Mouse (Mus musculus): ENCODE measurements around the gene Mgp. TPM values are rescaled to one million over a fixed set of nuclear protein-coding genes. Genes with fewer than 3 reads are reported as not detected.

Mgp gene
- polyA plus RNA-seq, 1 experiment = 472 TPM

GRCm38 (mm10) chr6:136844903-136845302 lies 30.7 kb downstream of the Mgp start:
- no peak for TF ChIP-seq CTCF (IDR thresholded peaks at IDR 0.05; ENCODE audit: control insufficient read depth, insufficient read depth, insufficient read length)
- TF ChIP-seq MYOD1 (IDR thresholded peaks at IDR 0.05; ENCODE audit: control insufficient read depth, insufficient read length, low read depth) = no peak
- no peak for TF ChIP-seq FOSL1 (IDR thresholded peaks at IDR 0.05; ENCODE audit: insufficient read depth, low read length, poor library complexity, severe bottlenecking)
- no peak for TF ChIP-seq MAX (IDR thresholded peaks at IDR 0.05)
- no peak for TF ChIP-seq MYOG (IDR thresholded peaks at IDR 0.05; ENCODE audit: control insufficient read depth, extremely low read depth, insufficient read length)
- TF ChIP-seq USF1 (IDR thresholded peaks at IDR 0.05; ENCODE audit: low read depth) = no peak
- TF ChIP-seq CEBPB (IDR thresholded peaks at IDR 0.05; ENCODE audit: low read depth) = no peak
- Histone ChIP-seq H3ac (ENCODE audit: control insufficient read depth, insufficient read length, low read depth) (no peak overlapping the region), H3K79me3 (ENCODE audit: low read depth) (no peaks in the 10 kb centered on the region), H3K36me3 (ENCODE audit: control insufficient read depth, insufficient read depth) (no peaks in the 10 kb centered on the region), H3K4me3 (ENCODE audit: insufficient read depth, poor library complexity, severe bottlenecking) (no peak overlapping the region), H3K79me2 (ENCODE audit: control insufficient read depth, insufficient read depth) (no peaks in the 10 kb centered on the region), H3K27me3 (ENCODE audit: control insufficient read depth, insufficient read depth, insufficient read length) (no peaks in the 10 kb centered on the region)

GRCm38 (mm10) chr6:136837323-136837722 lies 38.3 kb downstream of the Mgp start:
- no peaks in the 10 kb centered on the region for H3K79me2 ChIP-seq (ENCODE audit: control insufficient read depth, insufficient read depth)
- no peaks in the 10 kb centered on the region for H3K79me3 ChIP-seq (ENCODE audit: low read depth)
- no peaks in the 10 kb centered on the region for H3K36me3 ChIP-seq (ENCODE audit: control insufficient read depth, insufficient read depth)
- no peak overlapping the region for H3ac ChIP-seq (ENCODE audit: control insufficient read depth, insufficient read length, low read depth)
- no peak overlapping the region for H3K4me3 ChIP-seq (ENCODE audit: insufficient read depth, poor library complexity, severe bottlenecking)
- TF ChIP-seq CEBPB (IDR thresholded peaks at IDR 0.05; ENCODE audit: low read depth) (no peak), MYOD1 (IDR thresholded peaks at IDR 0.05; ENCODE audit: control insufficient read depth, insufficient read length, low read depth) (no peak), MAX (IDR thresholded peaks at IDR 0.05) (no peak), USF1 (IDR thresholded peaks at IDR 0.05; ENCODE audit: low read depth) (no peak), MYOG (IDR thresholded peaks at IDR 0.05; ENCODE audit: control insufficient read depth, extremely low read depth, insufficient read length) (no peak), CTCF (IDR thresholded peaks at IDR 0.05; ENCODE audit: control insufficient read depth, insufficient read depth, insufficient read length) (no peak)
- peaks cover 3% of the 10 kb centered on the region for H3K27me3 ChIP-seq (ENCODE audit: control insufficient read depth, insufficient read depth, insufficient read length)

- Histone ChIP-seq H3K4me3 (ENCODE audit: insufficient read depth, poor library complexity, severe bottlenecking) (no peak within 1 kb of the TSS), H3K79me3 (ENCODE audit: low read depth) (no peaks in the 10 kb centered on the region), H3ac (ENCODE audit: control insufficient read depth, insufficient read length, low read depth) (no peak within 1 kb of the TSS), H3K79me2 (ENCODE audit: control insufficient read depth, insufficient read depth) (no peaks in the 10 kb centered on the region), H3K36me3 (ENCODE audit: control insufficient read depth, insufficient read depth) (no peaks in the 10 kb centered on the region), H3K27me3 (ENCODE audit: control insufficient read depth, insufficient read depth, insufficient read length) (peaks cover 3% of the 10 kb centered on the region)
- TF ChIP-seq MYOD1 (IDR thresholded peaks at IDR 0.05; ENCODE audit: control insufficient read depth, insufficient read length, low read depth) (no peak), CEBPB (IDR thresholded peaks at IDR 0.05; ENCODE audit: low read depth) (no peak), MYOG (IDR thresholded peaks at IDR 0.05; ENCODE audit: control insufficient read depth, extremely low read depth, insufficient read length) (no peak)
Measured at GRCm38 (mm10) chr6:136835352-136835751, 40.3 kb downstream of the Mgp start, which contains the start of gene Smco3. Smco3 (minus strand) TSS chr6:136835452.

- TF ChIP-seq MAX (IDR thresholded peaks at IDR 0.05) = no peak
- no peak for TF ChIP-seq CTCF (IDR thresholded peaks at IDR 0.05; ENCODE audit: control insufficient read depth, insufficient read depth, insufficient read length)
- no peak for TF ChIP-seq CEBPB (IDR thresholded peaks at IDR 0.05; ENCODE audit: low read depth)
- TF ChIP-seq USF1 (IDR thresholded peaks at IDR 0.05; ENCODE audit: low read depth) = no peak
- TF ChIP-seq MYOD1 (IDR thresholded peaks at IDR 0.05; ENCODE audit: control insufficient read depth, insufficient read length, low read depth) = no peak
- no peak for TF ChIP-seq MYOG (IDR thresholded peaks at IDR 0.05; ENCODE audit: control insufficient read depth, extremely low read depth, insufficient read length)
- TF ChIP-seq FOSL1 (IDR thresholded peaks at IDR 0.05; ENCODE audit: insufficient read depth, low read length, poor library complexity, severe bottlenecking) = no peak
- no peaks in the 10 kb centered on the region for H3K36me3 ChIP-seq (ENCODE audit: control insufficient read depth, insufficient read depth)
- peaks cover 10% of the 10 kb centered on the region for H3K79me3 ChIP-seq (ENCODE audit: low read depth)
- H3K27me3 ChIP-seq (ENCODE audit: control insufficient read depth, insufficient read depth, insufficient read length) = peaks cover 3% of the 10 kb centered on the region
- no peak overlapping the region for H3K4me3 ChIP-seq (ENCODE audit: insufficient read depth, poor library complexity, severe bottlenecking)
- peaks cover 14% of the 10 kb centered on the region for H3K79me2 ChIP-seq (ENCODE audit: control insufficient read depth, insufficient read depth)
- no peak overlapping the region for H3ac ChIP-seq (ENCODE audit: control insufficient read depth, insufficient read length, low read depth)
Measured at GRCm38 (mm10) chr6:136831712-136832111, 43.9 kb downstream of the Mgp start.

GRCm38 (mm10) chr6:136828681-136829080 lies 46.9 kb downstream of the Mgp start:
- no peaks in the 10 kb centered on the region for H3K27me3 ChIP-seq (ENCODE audit: control insufficient read depth, insufficient read depth, insufficient read length)

More at GRCm38 (mm10) chr6:136828681-136829080, 46.9 kb downstream of the Mgp start:
- peak overlapping the region; percentile 38 for H3K4me3 ChIP-seq (ENCODE audit: insufficient read depth, poor library complexity, severe bottlenecking)
- H3K79me2 ChIP-seq (ENCODE audit: control insufficient read depth, insufficient read depth) = peaks cover 37% of the 10 kb centered on the region
- peaks cover 28% of the 10 kb centered on the region for H3K79me3 ChIP-seq (ENCODE audit: low read depth)
- H3K36me3 ChIP-seq (ENCODE audit: control insufficient read depth, insufficient read depth) = peaks cover 20% of the 10 kb centered on the region
- H3ac ChIP-seq (ENCODE audit: control insufficient read depth, insufficient read length, low read depth) = peak overlapping the region; percentile 66
- TF ChIP-seq FOSL1 (IDR thresholded peaks at IDR 0.05; ENCODE audit: insufficient read depth, low read length, poor library complexity, severe bottlenecking) = no peak
- TF ChIP-seq CEBPB (IDR thresholded peaks at IDR 0.05; ENCODE audit: low read depth) = no peak
- TF ChIP-seq MYOG (IDR thresholded peaks at IDR 0.05; ENCODE audit: control insufficient read depth, extremely low read depth, insufficient read length) = no peak
- TF ChIP-seq CTCF (IDR thresholded peaks at IDR 0.05; ENCODE audit: control insufficient read depth, insufficient read depth, insufficient read length) = no peak
- no peak for TF ChIP-seq USF1 (IDR thresholded peaks at IDR 0.05; ENCODE audit: low read depth)
- TF ChIP-seq MAX (IDR thresholded peaks at IDR 0.05) = no peak
- TF ChIP-seq MYOD1 (IDR thresholded peaks at IDR 0.05; ENCODE audit: control insufficient read depth, insufficient read length, low read depth) = no peak
